Mouse (Mus musculus) embryonic facial prominence, embryonic 12.5 days (tissue): Measurements from ENCODE around the gene Nhsl1. TPM values are rescaled to one million over a fixed set of nuclear protein-coding genes. Genes with fewer than 3 reads are reported as not detected.

Source experiments
- ATAC-seq: fragments of 200-750 bp; cut with Nextera tagmentation; 2 replicates; pipeline ENCODE4 v1.8.0; 2017; ENCODE audit not compliant: insufficient number of reproducible peaks, insufficient read depth, low FRiP score, low TSS enrichment
- H3K27ac ChIP-seq: fragments of 300-500 bp; sonication (generic); 2 replicates; pipeline ENCODE4 v1.5.1; 2016; ENCODE audit warnings: mild to moderate bottlenecking
- H3K27me3 ChIP-seq: fragments of 300-500 bp; sonication (generic); 2 replicates; pipeline ENCODE4 v1.6.1; 2016; ENCODE audit warnings: mild to moderate bottlenecking, moderate library complexity
- H3K36me3 ChIP-seq: fragments of 300-500 bp; sonication (generic); 2 replicates; pipeline ENCODE4 v1.6.1; 2016; ENCODE audit warnings: mild to moderate bottlenecking
- H3K4me1 ChIP-seq: fragments of 300-500 bp; sonication (generic); 2 replicates; pipeline ENCODE4 v1.6.1; 2016
- H3K4me2 ChIP-seq: fragments of 300-500 bp; sonication (generic); replicated peaks from 2 replicates; pipeline ENCODE4 v1.6.1; 2016; ENCODE audit warnings: mild to moderate bottlenecking, moderate library complexity
- H3K4me3 ChIP-seq: fragments of 300-500 bp; sonication (generic); 2 replicates; pipeline ENCODE4 v1.5.1; 2016; ENCODE audit warnings: mild to moderate bottlenecking
- H3K9ac ChIP-seq: fragments of 300-500 bp; sonication (generic); 2 replicates; pipeline ENCODE4 v1.6.1; 2016; ENCODE audit warnings: mild to moderate bottlenecking, moderate library complexity
- H3K9me3 ChIP-seq: fragments of 300-500 bp; sonication (generic); 2 replicates; pipeline ENCODE4 v1.6.1; 2016; ENCODE audit warnings: mild to moderate bottlenecking, moderate library complexity
- WGBS: fragments of 180-500 bp; shearing (Covaris S2); methylation state at CpG from one replicate; pipeline ENCODE4 v1.1.7; 2016; 5-methylcytosine and 5-hydroxymethylcytosine counted together
- polyA plus RNA-seq: library from polyadenylated mRNA; unstranded; fragments of >200 nt; fragmentation: Nextera tagmentation; extraction: Ambion mirVana; gene quantifications from 2 replicates; pipeline ENCODE4 v1.2.1, GENCODE M21; 2016

The Nhsl1 gene
- polyA plus RNA-seq, 1 experiment from 2014 or later, result 10.2 TPM

DNA sequence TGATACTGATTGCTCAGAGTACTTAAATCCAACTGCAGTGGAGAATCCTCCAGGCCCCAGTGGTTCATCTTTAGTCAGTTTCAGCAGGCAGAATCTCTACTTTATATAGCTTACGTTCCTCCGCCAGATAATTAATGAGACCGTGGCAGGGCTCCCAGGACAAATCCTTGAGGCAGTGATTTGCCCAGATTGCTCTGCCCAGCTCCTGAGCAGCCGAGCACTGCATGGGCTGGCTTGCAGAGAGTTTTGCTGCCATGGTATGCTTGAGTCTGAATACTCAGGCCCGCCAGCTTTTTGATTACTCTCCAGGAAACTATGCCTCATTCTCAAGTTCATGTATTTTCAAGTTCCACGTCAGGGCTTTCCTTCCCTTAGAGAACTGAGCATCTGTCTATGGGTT, 156.3 kb downstream of the Nhsl1 start:
- no peak for ATAC-seq
- Histone ChIP-seq H3K9ac (no peak overlapping the region), H3K9me3 (no peaks in the 10 kb centered on the region), H3K4me1 (peaks cover 15% of the 10 kb centered on the region; the same call in 1 of the 2 replicates), H3K27me3 (no peaks in the 10 kb centered on the region), H3K36me3 (peaks cover 9% of the 10 kb centered on the region; the same call in 1 of the 2 replicates), H3K27ac (no peak overlapping the region), H3K4me3 (no peak overlapping the region), H3K4me2 (no peak overlapping the region)
- WGBS, result 83% methylated on average over 6 of the region's 6 CpGs

DNA sequence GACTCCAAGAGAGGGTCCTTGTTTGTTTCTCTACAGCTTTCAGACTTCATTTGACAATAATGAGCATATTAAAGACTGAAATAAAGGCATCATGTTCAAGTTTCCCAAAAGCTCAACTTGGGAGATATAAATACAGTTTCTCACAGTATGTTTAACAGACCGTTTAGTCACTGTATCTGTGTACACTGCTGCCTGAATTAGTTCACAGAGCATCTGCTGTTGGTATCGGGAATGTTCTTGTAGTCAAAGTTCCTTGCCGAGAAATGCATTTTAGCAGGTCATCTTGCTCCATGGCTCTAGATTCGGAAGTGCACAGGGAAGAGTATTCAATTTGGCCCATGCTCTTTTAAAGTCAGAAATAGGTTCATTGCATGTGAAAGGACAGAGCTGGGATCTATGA, 159.5 kb downstream of the Nhsl1 start:
- no peak for ATAC-seq
- Histone ChIP-seq H3K4me3 (no peak overlapping the region), H3K36me3 (peaks cover 3% of the 10 kb centered on the region; the same call in 1 of the 2 replicates), H3K9ac (no peak overlapping the region), H3K4me2 (no peak overlapping the region), H3K27ac (no peak overlapping the region), H3K9me3 (no peaks in the 10 kb centered on the region), H3K4me1 (peaks cover 6% of the 10 kb centered on the region), H3K27me3 (no peaks in the 10 kb centered on the region)
- WGBS, result 95% methylated on average over 4 of the region's 4 CpGs

- Histone ChIP-seq H3K36me3 (0 out of 2 replicates have a peak, but pooled peaks cover 2% of the 10 kb centered on the region), H3K4me3 (no peak overlapping the region), H3K27me3 (no peaks in the 10 kb centered on the region), H3K9ac (no peak overlapping the region), H3K9me3 (no peaks in the 10 kb centered on the region), H3K4me1 (peaks cover 6% of the 10 kb centered on the region), H3K4me2 (no peak overlapping the region), H3K27ac (no peak overlapping the region)
- 95% methylated on average over 3 of the region's 3 CpGs for WGBS
- no peak for ATAC-seq
Observed at GRCm38 (mm10) chr10:18479285-18479684, 160.5 kb downstream of the Nhsl1 start.

DNA sequence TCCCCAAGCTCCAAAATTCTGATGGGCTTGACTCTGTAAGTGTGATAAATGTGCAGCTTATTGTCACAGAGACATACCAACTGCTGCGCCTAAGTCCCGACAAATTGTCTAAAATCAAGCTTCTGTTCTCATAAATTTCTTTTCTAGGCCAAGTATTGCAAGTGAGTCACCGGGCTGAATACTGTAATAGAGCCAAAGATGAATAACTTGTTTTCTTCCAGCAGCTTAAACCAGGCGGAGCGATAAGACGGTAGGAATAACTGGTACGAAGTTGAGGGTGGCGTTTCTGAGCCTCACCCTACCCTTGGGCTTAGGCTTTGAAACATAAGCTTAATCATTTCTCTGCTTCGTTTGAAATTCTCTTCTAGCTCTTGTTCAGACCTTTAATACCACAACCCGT, 162.1 kb downstream of the Nhsl1 start:
- Histone ChIP-seq H3K4me3 (no peak overlapping the region), H3K36me3 (0 out of 2 replicates have a peak, but pooled peaks cover 2% of the 10 kb centered on the region), H3K27ac (no peak overlapping the region), H3K9me3 (no peaks in the 10 kb centered on the region), H3K4me2 (no peak overlapping the region), H3K4me1 (peaks cover 6% of the 10 kb centered on the region), H3K27me3 (no peaks in the 10 kb centered on the region), H3K9ac (no peak overlapping the region)
- 87% methylated on average over 10 of the region's 10 CpGs for WGBS
- no peak for ATAC-seq

- H3K36me3 ChIP-seq, result 0 out of 2 replicates have a peak, but pooled peaks cover 2% of the 10 kb centered on the region
- H3K9me3 ChIP-seq, result no peaks in the 10 kb centered on the region
- H3K4me2 ChIP-seq, result no peak overlapping the region
- peaks cover 6% of the 10 kb centered on the region for H3K4me1 ChIP-seq
- H3K27me3 ChIP-seq, result no peaks in the 10 kb centered on the region
- 18% methylated on average over 4 of the region's 4 CpGs for WGBS
- H3K9ac ChIP-seq, result no peak overlapping the region
- ATAC-seq, result no peak
- H3K4me3 ChIP-seq, result no peak overlapping the region
- no peak overlapping the region for H3K27ac ChIP-seq
Observed at GRCm38 (mm10) chr10:18482558-18483141, 163.9 kb downstream of the Nhsl1 start.

DNA sequence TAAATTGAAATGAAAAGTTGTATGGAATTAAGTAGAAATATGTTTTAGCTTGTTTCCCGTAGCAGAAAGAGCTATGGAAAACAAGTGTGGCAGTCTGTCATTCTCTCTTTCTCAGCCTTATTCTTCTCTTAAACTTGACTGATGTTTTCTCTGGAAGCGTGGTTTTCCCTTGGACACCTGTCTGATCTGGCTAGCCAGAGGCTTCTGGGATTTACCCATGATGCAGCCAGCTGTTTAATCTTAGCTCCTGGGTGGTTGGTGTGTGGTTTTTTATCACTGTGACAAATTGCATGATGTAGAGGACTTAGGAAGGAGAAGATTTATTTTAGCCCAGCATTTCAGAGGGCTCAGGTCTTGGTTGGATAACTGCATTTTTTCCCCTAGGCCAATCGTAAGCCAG, 164.9 kb downstream of the Nhsl1 start:
- 0 out of 2 replicates have a peak, but pooled peaks cover 2% of the 10 kb centered on the region for H3K36me3 ChIP-seq
- 84% methylated on average over 3 of the region's 3 CpGs for WGBS

GRCm38 (mm10) chr10:18484731-18485130, 165.9 kb downstream of the Nhsl1 start:
- WGBS, result 93% methylated on average over 5 of the region's 5 CpGs
- Histone ChIP-seq H3K9ac (no peak overlapping the region), H3K36me3 (no peaks in the 10 kb centered on the region), H3K4me2 (no peak overlapping the region), H3K27ac (no peak overlapping the region), H3K4me1 (peaks cover 6% of the 10 kb centered on the region), H3K4me3 (no peak overlapping the region), H3K27me3 (no peaks in the 10 kb centered on the region), H3K9me3 (no peaks in the 10 kb centered on the region)
- ATAC-seq, result no peak

More for the DNA sequence above, 164.9 kb downstream of the Nhsl1 start:
- no peak for ATAC-seq
- Histone ChIP-seq H3K27ac (no peak overlapping the region), H3K27me3 (no peaks in the 10 kb centered on the region), H3K4me3 (no peak overlapping the region), H3K9me3 (no peaks in the 10 kb centered on the region), H3K4me2 (no peak overlapping the region), H3K4me1 (peaks cover 6% of the 10 kb centered on the region), H3K9ac (no peak overlapping the region)

DNA sequence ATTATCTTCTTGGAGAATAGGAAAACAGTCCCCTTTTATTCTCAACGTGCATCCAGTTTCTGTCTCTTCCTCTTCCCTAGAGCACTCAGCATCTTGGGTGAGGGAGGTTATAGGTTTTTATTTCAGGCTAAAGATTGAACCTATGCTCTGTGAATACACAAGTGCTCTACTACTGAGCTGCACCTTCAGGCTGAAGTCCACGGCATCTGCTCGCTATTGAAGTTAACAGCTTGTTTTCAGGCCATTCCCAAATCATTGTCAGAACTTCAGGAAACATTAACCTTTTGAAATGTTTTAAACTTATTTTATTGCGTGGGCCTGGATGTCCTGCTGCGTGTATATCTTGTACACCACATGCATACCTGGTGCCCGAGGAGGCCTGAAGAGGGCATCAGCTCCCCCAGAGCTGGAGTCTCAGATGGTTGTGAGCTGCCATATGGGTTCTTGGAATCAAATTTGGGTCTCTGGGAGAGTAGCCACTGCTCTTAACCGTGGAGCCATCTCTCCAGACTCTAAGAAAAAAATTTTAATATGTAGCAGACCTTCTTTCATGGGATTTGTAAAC, 169.5 kb downstream of the Nhsl1 start:
- H3K27ac ChIP-seq, result no peak overlapping the region
- H3K36me3 ChIP-seq, result no peaks in the 10 kb centered on the region
- H3K4me3 ChIP-seq, result no peak overlapping the region
- no peaks in the 10 kb centered on the region for H3K27me3 ChIP-seq
- H3K4me1 ChIP-seq, result no peaks in the 10 kb centered on the region
- ATAC-seq, result no peak
- H3K9me3 ChIP-seq, result no peaks in the 10 kb centered on the region
- 81% methylated on average over 7 of the region's 7 CpGs for WGBS
- H3K4me2 ChIP-seq, result no peak overlapping the region
- H3K9ac ChIP-seq, result no peak overlapping the region

DNA sequence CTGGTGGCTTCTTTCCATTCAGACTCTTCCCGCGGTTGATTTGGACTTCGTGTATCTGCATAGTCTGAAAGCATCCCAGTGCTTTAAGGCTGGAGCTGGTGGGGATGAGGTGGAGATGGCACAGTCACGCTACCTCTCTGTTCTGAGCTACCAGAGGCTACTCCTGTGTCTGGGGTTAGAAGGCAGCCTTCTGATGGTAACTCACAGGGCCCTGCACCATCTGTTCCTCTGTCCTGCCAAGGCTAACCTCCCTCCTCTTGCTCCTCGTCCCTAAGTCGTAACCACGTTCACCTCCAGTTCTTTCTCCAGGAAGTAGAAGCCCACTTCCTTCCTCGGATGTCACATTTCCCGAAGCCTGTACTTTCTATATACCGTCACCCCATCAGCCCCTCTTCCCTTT, 171.2 kb downstream of the Nhsl1 start:
- Histone ChIP-seq H3K4me3 (no peak overlapping the region), H3K27me3 (no peaks in the 10 kb centered on the region), H3K9ac (no peak overlapping the region), H3K4me1 (no peaks in the 10 kb centered on the region), H3K36me3 (no peaks in the 10 kb centered on the region), H3K27ac (no peak overlapping the region), H3K9me3 (no peaks in the 10 kb centered on the region), H3K4me2 (no peak overlapping the region)
- 88% methylated on average over 10 of the region's 10 CpGs for WGBS
- ATAC-seq, result no peak

DNA sequence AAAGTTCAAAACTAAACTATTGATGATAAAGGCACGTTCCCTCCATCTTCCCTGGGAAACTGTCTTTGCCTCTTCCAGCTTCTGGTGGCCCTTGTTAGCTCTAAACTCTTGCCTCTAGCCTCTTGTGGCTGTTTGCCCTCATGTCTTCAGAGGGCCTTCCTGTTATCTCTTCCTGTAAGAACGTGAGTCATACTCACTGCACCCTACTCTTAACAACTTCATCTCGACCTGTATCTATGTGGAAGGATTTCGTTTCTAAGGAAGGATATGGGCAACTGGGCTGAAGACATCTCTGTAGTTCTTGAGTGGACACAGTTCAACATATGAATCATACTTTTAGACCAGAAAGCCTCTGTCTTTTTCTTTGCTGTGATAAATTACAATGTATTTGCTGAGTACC, 173.2 kb downstream of the Nhsl1 start:
- 80% methylated on average over 4 of the region's 4 CpGs for WGBS
- no peak for ATAC-seq
- Histone ChIP-seq H3K4me2 (no peak overlapping the region), H3K27ac (no peak overlapping the region), H3K4me1 (no peaks in the 10 kb centered on the region), H3K27me3 (no peaks in the 10 kb centered on the region), H3K36me3 (no peaks in the 10 kb centered on the region), H3K4me3 (no peak overlapping the region), H3K9ac (no peak overlapping the region), H3K9me3 (no peaks in the 10 kb centered on the region)

DNA sequence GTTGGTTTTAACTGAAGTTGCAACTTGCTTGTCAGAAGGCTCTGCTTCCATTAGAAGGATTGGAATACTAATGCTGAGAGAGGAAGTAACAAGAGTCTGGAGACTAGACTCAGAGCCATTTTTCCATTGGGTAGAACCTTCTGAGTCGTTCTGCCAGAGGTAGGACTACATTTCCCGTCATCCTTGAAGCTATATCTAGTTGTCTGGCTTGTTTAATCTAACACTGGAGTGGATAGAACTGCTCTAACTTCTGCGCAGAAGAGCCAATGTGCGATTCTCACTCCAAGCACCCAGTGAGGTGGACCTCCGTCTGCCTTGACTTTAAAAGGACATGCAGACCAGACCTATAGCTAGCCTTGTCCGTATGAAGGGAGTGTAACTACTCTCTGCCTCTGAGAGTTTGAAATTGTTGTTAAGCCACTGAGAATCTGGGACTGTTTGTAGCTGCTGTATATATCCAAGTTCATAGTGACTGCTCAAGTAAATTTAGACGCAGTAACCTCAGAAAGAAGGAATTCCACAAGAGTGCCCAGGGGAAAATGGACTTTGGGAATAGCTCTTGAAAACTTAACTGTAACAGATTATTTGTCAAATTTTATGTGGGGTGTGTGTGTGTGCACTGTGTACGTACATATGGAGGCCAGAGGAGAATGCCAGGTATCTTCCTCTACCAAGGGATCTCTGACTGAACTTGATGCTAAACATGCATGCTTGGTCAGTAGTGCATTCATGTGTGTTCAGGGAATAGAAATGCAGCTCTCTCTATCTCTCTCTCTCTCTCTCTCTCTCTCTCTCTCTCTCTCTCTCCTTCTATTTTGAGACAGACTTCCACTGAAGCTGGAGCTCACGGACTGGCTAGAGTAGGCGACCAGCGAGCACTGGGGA, 174.5 kb downstream of the Nhsl1 start:
- Histone ChIP-seq H3K4me3 (no peak overlapping the region), H3K9ac (no peak overlapping the region), H3K27ac (no peak overlapping the region), H3K27me3 (no peaks in the 10 kb centered on the region), H3K4me1 (no peaks in the 10 kb centered on the region), H3K4me2 (no peak overlapping the region), H3K9me3 (no peaks in the 10 kb centered on the region), H3K36me3 (no peaks in the 10 kb centered on the region)
- WGBS, result 89% methylated on average over 11 of the region's 11 CpGs
- no peak for ATAC-seq

DNA sequence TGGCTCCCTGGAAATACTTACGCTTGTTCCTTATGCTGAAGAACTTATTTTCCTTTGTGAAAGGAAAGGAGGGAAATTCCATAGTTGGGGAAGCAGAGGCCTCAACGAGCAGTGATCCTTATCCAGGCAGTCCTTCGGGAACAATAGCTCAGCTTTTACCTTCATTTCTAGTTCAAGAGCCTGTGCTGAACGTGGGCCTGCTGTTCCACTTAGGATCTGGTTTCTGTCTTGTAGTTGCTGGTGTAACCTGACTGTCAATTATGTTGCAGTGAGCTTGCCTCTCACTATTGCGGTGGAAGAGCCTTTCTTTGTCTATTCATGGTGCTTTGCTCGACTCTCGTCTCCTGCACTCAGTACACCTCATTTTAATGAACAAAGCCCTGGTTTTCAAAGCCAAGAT, 175.5 kb downstream of the Nhsl1 start:
- no peaks in the 10 kb centered on the region for H3K9me3 ChIP-seq
- 48% methylated on average over 7 of the region's 7 CpGs for WGBS
- H3K4me1 ChIP-seq, result no peaks in the 10 kb centered on the region
- no peak overlapping the region for H3K27ac ChIP-seq
- H3K4me2 ChIP-seq, result no peak overlapping the region
- H3K27me3 ChIP-seq, result no peaks in the 10 kb centered on the region
- H3K36me3 ChIP-seq, result peaks cover 8% of the 10 kb centered on the region
- ATAC-seq, result no peak
- no peak overlapping the region for H3K4me3 ChIP-seq
- H3K9ac ChIP-seq, result no peak overlapping the region
